Mouse (Mus musculus) bone marrow macrophage, adult 2 months (primary cell): ENCODE data around the gene Csn3.

Experiments
- CTCF ChIP-seq: IDR thresholded peaks from 2 replicates; pipeline ENCODE4 v1.5.1; 2012; ENCODE audit warnings: low read depth, mild to moderate bottlenecking, low read length, moderate library complexity
- POLR2A ChIP-seq: IDR thresholded peaks from 2 replicates; pipeline ENCODE4 v1.6.1; 2012; ENCODE audit warnings: mild to moderate bottlenecking, low read depth, low read length, borderline replicate concordance

GRCm38 (mm10) chr5:87942515-87942914 is 17.1 kb downstream of the Csn3 start:
- TF ChIP-seq CTCF = no peak
- no peak for TF ChIP-seq POLR2A
